13 mouse cellular contexts compared by ENCODE assay signal in genomic region chr3:107207625-107208253, GRCm38 (mm10). TPM values are rescaled to one million over a fixed set of nuclear protein-coding genes. Genes with fewer than 3 reads are reported as not detected.
A peak's percentile ranks its signal among the peaks of the same experiment; 100 is the strongest.
DNase-seq lines count a peak whose midpoint lies in the region; ATAC-seq and TF ChIP-seq lines count a peak whose summit lies in the region.
"Had no signal": no experiment of that assay in that cellular context is flagged by ENCODE, and none has a peak within 500 bp of the region (broad histone marks: within the 10 kb centered on the region; RNA-seq: fewer than 3 reads in every experiment).

No protein-coding gene starts in this region.

- no peak overlapping the region for H3K4me2 ChIP-seq in embryonic facial prominence, embryonic 11.5 days (ENCODE audit: low read depth, low read length)
- no peak overlapping the region for H3K4me2 ChIP-seq in lung, embryonic 14.5 days
- no peak overlapping the region for H3K4me2 ChIP-seq in hindbrain, embryonic 15.5 days
- no peak overlapping the region for H3K4me2 ChIP-seq in midbrain, embryonic 14.5 days (ENCODE audit: low read length)
- H3K4me2 ChIP-seq: embryonic facial prominence, embryonic 12.5 days; lung, embryonic 15.5 days had no signal

- H3K27me3 ChIP-seq in embryonic facial prominence, embryonic 11.5 days (ENCODE audit: control insufficient read depth, insufficient read depth, low read length) = no peaks in the 10 kb centered on the region
- no peaks in the 10 kb centered on the region for H3K27me3 ChIP-seq in embryonic facial prominence, embryonic 10.5 days (replicated peaks; ENCODE audit: low read depth, poor library complexity, severe bottlenecking)
- no peaks in the 10 kb centered on the region for H3K27me3 ChIP-seq in lung, embryonic 14.5 days (ENCODE audit: insufficient read depth, low read length)
- no peaks in the 10 kb centered on the region for H3K27me3 ChIP-seq in hindbrain, embryonic 15.5 days
- H3K27me3 ChIP-seq in midbrain, embryonic 14.5 days (ENCODE audit: control insufficient read depth, insufficient read depth, low read length) = no peaks in the 10 kb centered on the region
- H3K27me3 ChIP-seq: embryonic facial prominence, embryonic 12.5 days; lung, embryonic 15.5 days had no signal

- H3K36me3 ChIP-seq in embryonic facial prominence, embryonic 11.5 days (replicated peaks; ENCODE audit: control insufficient read depth, insufficient read depth, low read depth, low read length) = no peaks in the 10 kb centered on the region
- no peaks in the 10 kb centered on the region for H3K36me3 ChIP-seq in embryonic facial prominence, embryonic 10.5 days (replicated peaks)
- no peaks in the 10 kb centered on the region for H3K36me3 ChIP-seq in lung, embryonic 14.5 days (ENCODE audit: insufficient read depth)
- H3K36me3 ChIP-seq in hindbrain, embryonic 15.5 days = no peaks in the 10 kb centered on the region
- H3K36me3 ChIP-seq in midbrain, embryonic 14.5 days (ENCODE audit: control insufficient read depth, insufficient read depth, low read length) = no peaks in the 10 kb centered on the region
- H3K36me3 ChIP-seq: embryonic facial prominence, embryonic 12.5 days; G1E; lung, embryonic 15.5 days had no signal

- no peak overlapping the region for H3K9ac ChIP-seq in embryonic facial prominence, embryonic 11.5 days (replicated peaks; ENCODE audit: low read length)
- no peak overlapping the region for H3K9ac ChIP-seq in lung, embryonic 14.5 days
- no peak overlapping the region for H3K9ac ChIP-seq in hindbrain, embryonic 15.5 days
- no peak overlapping the region for H3K9ac ChIP-seq in midbrain, embryonic 14.5 days (replicated peaks; ENCODE audit: low read length)
- H3K9ac ChIP-seq: embryonic facial prominence, embryonic 12.5 days; lung, embryonic 15.5 days had no signal

- WGBS in embryonic facial prominence, embryonic 11.5 days = 70% methylated on average over 7 of the region's 7 CpGs
- WGBS in embryonic facial prominence, embryonic 10.5 days = 67% methylated on average over 7 of the region's 7 CpGs
- 56% methylated on average over 7 of the region's 7 CpGs for WGBS in lung, embryonic 14.5 days
- 55% methylated on average over 7 of the region's 7 CpGs for WGBS in hindbrain, embryonic 15.5 days
- 60% methylated on average over 7 of the region's 7 CpGs for WGBS in midbrain, embryonic 14.5 days

- no peaks in the 10 kb centered on the region for H3K9me3 ChIP-seq in embryonic facial prominence, embryonic 11.5 days (replicated peaks; ENCODE audit: control insufficient read depth, low read length)
- H3K9me3 ChIP-seq in embryonic facial prominence, embryonic 10.5 days = no peaks in the 10 kb centered on the region
- H3K9me3 ChIP-seq in lung, embryonic 14.5 days (ENCODE audit: low read depth, low read length) = no peaks in the 10 kb centered on the region
- H3K9me3 ChIP-seq in hindbrain, embryonic 15.5 days = no peaks in the 10 kb centered on the region
- H3K9me3 ChIP-seq in midbrain, embryonic 14.5 days (ENCODE audit: control insufficient read depth, low read length) = no peaks in the 10 kb centered on the region
- H3K9me3 ChIP-seq: embryonic facial prominence, embryonic 12.5 days; G1E; lung, embryonic 15.5 days had no signal

- H3K4me3 ChIP-seq in embryonic facial prominence, embryonic 11.5 days (ENCODE audit: low read depth, low read length) = no peak overlapping the region
- H3K4me3 ChIP-seq in embryonic facial prominence, embryonic 10.5 days = no peak overlapping the region
- no peak overlapping the region for H3K4me3 ChIP-seq in lung, embryonic 14.5 days (ENCODE audit: low read depth, low read length)
- no peak overlapping the region for H3K4me3 ChIP-seq in hindbrain, embryonic 15.5 days
- H3K4me3 ChIP-seq in midbrain, embryonic 14.5 days (replicated peaks; ENCODE audit: low read depth, low read length) = no peak overlapping the region
- H3K4me3 ChIP-seq: embryonic facial prominence, embryonic 12.5 days; lung, embryonic 15.5 days had no signal

- H3K4me1 ChIP-seq in embryonic facial prominence, embryonic 11.5 days (ENCODE audit: control insufficient read depth, insufficient read depth, low read length) = no peaks in the 10 kb centered on the region
- H3K4me1 ChIP-seq in embryonic facial prominence, embryonic 10.5 days = peaks cover 17% of the 10 kb centered on the region
- no peaks in the 10 kb centered on the region for H3K4me1 ChIP-seq in lung, embryonic 14.5 days (ENCODE audit: insufficient read depth)
- H3K4me1 ChIP-seq in hindbrain, embryonic 15.5 days (replicated peaks) = peaks cover 13% of the 10 kb centered on the region
- peaks cover 16% of the 10 kb centered on the region for H3K4me1 ChIP-seq in midbrain, embryonic 14.5 days (ENCODE audit: control insufficient read depth, insufficient read depth, low read length)
- H3K4me1 ChIP-seq: embryonic facial prominence, embryonic 12.5 days had no signal

- DNase-seq in embryonic facial prominence, embryonic 11.5 days (ENCODE audit: low spot score) = no peak
- no peak for DNase-seq in embryonic facial prominence, embryonic 10.5 days (ENCODE audit: low spot score)
- peak; percentile 52 for DNase-seq in lung, embryonic 14.5 days
- no peak for DNase-seq in lung, adult 18-20 months
- peak; percentile 72 for DNase-seq in midbrain, embryonic 14.5 days
- DNase-seq in spleen, postnatal 4 days (ENCODE audit: low spot score in 2 of 2) = no peak
- DNase-seq in thymus, postnatal 36 days = no peak

- ATAC-seq in embryonic facial prominence, embryonic 11.5 days (replicated peaks; ENCODE audit: insufficient number of reproducible peaks, low FRiP score, low TSS enrichment, low read depth) = peak; percentile 54; the same call in 1 of the 2 replicates
- 0 out of 2 replicates have a peak, but pooled peaks have one; percentile 18 for ATAC-seq in lung, embryonic 14.5 days (ENCODE audit: insufficient read depth)
- ATAC-seq in hindbrain, embryonic 15.5 days (ENCODE audit: low FRiP score, low read depth) = peak; percentile 68
- ATAC-seq in midbrain, embryonic 14.5 days (ENCODE audit: low FRiP score, low TSS enrichment) = peak; percentile 32; the same call in 1 of the 2 replicates

- no peak overlapping the region for H3K27ac ChIP-seq in embryonic facial prominence, embryonic 11.5 days (replicated peaks; ENCODE audit: low read depth, low read length)
- no peak overlapping the region for H3K27ac ChIP-seq in embryonic facial prominence, embryonic 10.5 days (replicated peaks)
- no peak overlapping the region for H3K27ac ChIP-seq in lung, embryonic 14.5 days (ENCODE audit: low read depth)
- H3K27ac ChIP-seq in hindbrain, embryonic 15.5 days (replicated peaks) = 0 out of 2 replicates have a peak overlapping the region, but pooled peaks have one; percentile 25
- peak overlapping the region; percentile 67 for H3K27ac ChIP-seq in midbrain, embryonic 14.5 days (replicated peaks; ENCODE audit: low read depth, low read length)
- H3K27ac ChIP-seq: embryonic facial prominence, embryonic 12.5 days; lung, embryonic 15.5 days had no signal

- TF ChIP-seq CTCF in lung, embryonic 14.5 days (IDR thresholded peaks at IDR 0.05; ENCODE audit: low read depth) = no peak

RNA-seq across cellular contexts. Expression of gene Cym, which starts 13.8 kb away (rescaled TPM):
- not detected in 2 replicates for polyA plus RNA-seq in embryonic facial prominence, embryonic 11.5 days (2014; fragmentation: Nextera tagmentation; extraction: Ambion mirVana)
- polyA plus RNA-seq in embryonic facial prominence, embryonic 10.5 days (2016; fragmentation: Nextera tagmentation; extraction: Ambion mirVana) = 0.11 TPM in 1 of 2 replicates, not detected in the other
- 139 and 158 TPM in 2 replicates for polyA plus RNA-seq in lung, embryonic 14.5 days (2014; fragmentation: Nextera tagmentation; extraction: Ambion mirVana)
- 4.5 TPM in 1 of 2 replicates, not detected in the other for polyA plus RNA-seq in hindbrain, embryonic 15.5 days (2015; fragmentation: Nextera tagmentation; extraction: Ambion mirVana)
- polyA plus RNA-seq in midbrain, embryonic 14.5 days (2014; fragmentation: Nextera tagmentation; extraction: Ambion mirVana) = 0.17 TPM in 1 of 2 replicates, not detected in the other
- polyA plus RNA-seq: G1E; limb, embryonic 11.5 days had no signal

RNA-seq across cellular contexts. Expression of gene A630076J17Rik, which starts 22.7 kb away (rescaled TPM):
- 0.25 TPM in 1 of 2 replicates, not detected in the other for polyA plus RNA-seq in embryonic facial prominence, embryonic 11.5 days (2014; fragmentation: Nextera tagmentation; extraction: Ambion mirVana)
- polyA plus RNA-seq in embryonic facial prominence, embryonic 10.5 days (2016; fragmentation: Nextera tagmentation; extraction: Ambion mirVana) = not detected in 2 replicates
- 0.43 and 0.54 TPM in 2 replicates for polyA plus RNA-seq in lung, embryonic 14.5 days (2014; fragmentation: Nextera tagmentation; extraction: Ambion mirVana)
- polyA plus RNA-seq in hindbrain, embryonic 15.5 days (2015; fragmentation: Nextera tagmentation; extraction: Ambion mirVana) = 0.12 and 0.40 TPM in 2 replicates
- polyA plus RNA-seq in midbrain, embryonic 14.5 days (2014; fragmentation: Nextera tagmentation; extraction: Ambion mirVana) = not detected in 2 replicates
- polyA plus RNA-seq: embryonic facial prominence, embryonic 12.5 days; frontal cortex, adult 2 months; G1E; limb, embryonic 11.5 days had no signal

RNA-seq across cellular contexts. Expression of gene Kcna10, which starts 24.9 kb away (rescaled TPM):
- polyA plus RNA-seq in embryonic facial prominence, embryonic 11.5 days (2014; fragmentation: Nextera tagmentation; extraction: Ambion mirVana) = not detected in 2 replicates
- not detected in 2 replicates for polyA plus RNA-seq in embryonic facial prominence, embryonic 10.5 days (2016; fragmentation: Nextera tagmentation; extraction: Ambion mirVana)
- polyA plus RNA-seq in lung, embryonic 14.5 days (2014; fragmentation: Nextera tagmentation; extraction: Ambion mirVana) = not detected in 2 replicates
- polyA plus RNA-seq in hindbrain, embryonic 15.5 days (2015; fragmentation: Nextera tagmentation; extraction: Ambion mirVana) = not detected in 2 replicates
- polyA plus RNA-seq in midbrain, embryonic 14.5 days (2014; fragmentation: Nextera tagmentation; extraction: Ambion mirVana) = not detected in 2 replicates
- polyA plus RNA-seq: embryonic facial prominence, embryonic 12.5 days; G1E; limb, embryonic 11.5 days; lung, embryonic 15.5 days had no signal

RNA-seq across cellular contexts. Expression of gene Prok1, which starts 31.8 kb away (rescaled TPM):
- 0.15 TPM in 1 of 2 replicates, not detected in the other for polyA plus RNA-seq in embryonic facial prominence, embryonic 11.5 days (2014; fragmentation: Nextera tagmentation; extraction: Ambion mirVana)
- not detected in 2 replicates for polyA plus RNA-seq in embryonic facial prominence, embryonic 10.5 days (2016; fragmentation: Nextera tagmentation; extraction: Ambion mirVana)
- 0.12 TPM in 1 of 2 replicates, not detected in the other for polyA plus RNA-seq in lung, embryonic 14.5 days (2014; fragmentation: Nextera tagmentation; extraction: Ambion mirVana)
- not detected in 2 replicates for polyA plus RNA-seq in hindbrain, embryonic 15.5 days (2015; fragmentation: Nextera tagmentation; extraction: Ambion mirVana)
- 0.12 and 0.16 TPM in 2 replicates for polyA plus RNA-seq in midbrain, embryonic 14.5 days (2014; fragmentation: Nextera tagmentation; extraction: Ambion mirVana)
- polyA plus RNA-seq: embryonic facial prominence, embryonic 12.5 days; limb, embryonic 11.5 days; lung, embryonic 15.5 days had no signal

Comparison
In these comparisons a context has a peak if more than half of its experiments do, and no peak if none do; other contexts are left out.
1. DNase-seq: peak in lung, embryonic 14.5 days (single experiment) and midbrain, embryonic 14.5 days (single experiment); none in embryonic facial prominence, embryonic 11.5 days (single experiment), embryonic facial prominence, embryonic 10.5 days (single experiment), lung, adult 18-20 months (0 of 2), spleen, postnatal 4 days (0 of 2) and thymus, postnatal 36 days (0 of 2).
2. ATAC-seq: peak in every context shown above with its lines; median percentile 68 in hindbrain, embryonic 15.5 days; 54 in embryonic facial prominence, embryonic 11.5 days; 32 in midbrain, embryonic 14.5 days; 18 in lung, embryonic 14.5 days.
3. H3K27ac ChIP-seq: peak in hindbrain, embryonic 15.5 days (single experiment) and midbrain, embryonic 14.5 days (single experiment); none in embryonic facial prominence, embryonic 11.5 days (single experiment), embryonic facial prominence, embryonic 10.5 days (single experiment) and lung, embryonic 14.5 days (single experiment).
4. RNA of gene Cym, which starts 13.8 kb away (polyA plus RNA-seq): 139 to 158 TPM in lung, embryonic 14.5 days; 4.5 TPM in hindbrain, embryonic 15.5 days, 0.17 TPM in midbrain, embryonic 14.5 days, 0.11 TPM in embryonic facial prominence, embryonic 10.5 days and not detected in embryonic facial prominence, embryonic 11.5 days; every median in the first group is over 10 times any median in the second.